Mouse (Mus musculus) embryonic facial prominence, embryonic 14.5 days (tissue): ENCODE measurements around the gene Pkd2l1. TPM values are rescaled to one million over a fixed set of nuclear protein-coding genes. Genes with fewer than 3 reads are reported as not detected.
A peak's percentile ranks its signal among the peaks of the same experiment; 100 is the strongest.

ENCODE experiments used
- ATAC-seq: fragments of 200-750 bp; cut with Nextera tagmentation; 2 replicates; pipeline ENCODE4 v1.8.0; 2017; ENCODE audit warnings: low read depth, moderate number of reproducible peaks, moderate TSS enrichment
- DNase-seq: peaks from one replicate; pipeline ENCODE4 v3.0.0-alpha.2; 2015; ENCODE audit warnings: low spot score
- H3K27ac ChIP-seq: fragments of 300-500 bp; sonication (generic); replicated peaks from 2 replicates; pipeline ENCODE4 v1.5.1; 2014; ENCODE audit warnings: low read depth, mild to moderate bottlenecking, low read length, moderate library complexity
- H3K27me3 ChIP-seq: fragments of 300-500 bp; sonication (generic); replicated peaks from 2 replicates; pipeline ENCODE4 v1.6.1; 2014; ENCODE audit warnings: low read length; ENCODE audit not compliant: control insufficient read depth, insufficient read depth
- H3K36me3 ChIP-seq: fragments of 300-500 bp; sonication (generic); 2 replicates; pipeline ENCODE4 v1.6.1; 2014; ENCODE audit warnings: low read length, mixed read lengths; ENCODE audit not compliant: control insufficient read depth, insufficient read depth
- H3K4me1 ChIP-seq: fragments of 300-500 bp; sonication (generic); 2 replicates; pipeline ENCODE4 v1.6.1; 2014; ENCODE audit warnings: antibody characterized with exemption, low read length; ENCODE audit not compliant: control insufficient read depth, insufficient read depth
- H3K4me2 ChIP-seq: fragments of 300-500 bp; sonication (generic); 2 replicates; pipeline ENCODE4 v1.6.1; 2014; ENCODE audit warnings: low read depth, mild to moderate bottlenecking, low read length, moderate library complexity, mixed read lengths
- H3K4me3 ChIP-seq: fragments of 300-500 bp; sonication (generic); 2 replicates; pipeline ENCODE4 v1.5.1; 2014; ENCODE audit warnings: low read depth, mild to moderate bottlenecking, low read length
- H3K9ac ChIP-seq: fragments of 300-500 bp; sonication (generic); 2 replicates; pipeline ENCODE4 v1.6.1; 2014; ENCODE audit warnings: low read depth, mild to moderate bottlenecking, low read length, moderate library complexity, mixed read lengths
- H3K9me3 ChIP-seq: fragments of 300-500 bp; sonication (generic); 2 replicates; pipeline ENCODE4 v1.6.1; 2016; ENCODE audit warnings: low read length; ENCODE audit not compliant: control insufficient read depth
- WGBS: fragments of 180-500 bp; shearing (Covaris S2); extraction: QIAGEN DNeasy Blood & Tissue Kit; methylation state at CpG from one replicate; pipeline ENCODE4 v1.1.7; 2014; 5-methylcytosine and 5-hydroxymethylcytosine counted together
- polyA plus RNA-seq: library from polyadenylated mRNA; unstranded; fragments of >200 nt; fragmentation: Nextera tagmentation; extraction: Ambion mirVana; gene quantifications from 2 replicates; pipeline ENCODE4 v1.2.1, GENCODE M21; 2014

The Pkd2l1 gene
- polyA plus RNA-seq, 1 experiment from 2014 or later, result 0.11 TPM

DNA sequence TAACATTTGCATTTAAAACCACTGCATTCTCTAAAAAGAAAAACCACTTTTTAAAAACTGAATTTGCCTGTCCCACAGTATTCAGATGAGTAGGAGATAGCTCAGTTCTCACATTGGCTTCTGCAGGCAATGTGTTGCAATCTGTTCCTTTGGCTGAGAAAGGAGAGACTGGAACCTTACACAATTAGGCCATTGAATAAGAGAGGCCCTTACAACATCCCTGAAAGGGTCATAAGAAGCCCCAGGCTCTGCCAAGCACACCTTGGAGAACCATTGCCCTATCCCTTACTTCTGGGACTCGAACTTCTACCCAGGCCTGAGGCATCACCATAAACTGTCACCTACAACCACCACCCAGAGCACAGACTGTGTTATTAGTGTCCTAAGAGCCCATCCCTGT lies 11.7 kb downstream of the Pkd2l1 start:
- Histone ChIP-seq H3K27ac (no peak overlapping the region), H3K4me3 (no peak overlapping the region), H3K9ac (no peak overlapping the region), H3K36me3 (no peaks in the 10 kb centered on the region), H3K27me3 (no peaks in the 10 kb centered on the region), H3K4me2 (no peak overlapping the region), H3K9me3 (0 out of 2 replicates have a peak, but pooled peaks cover 9% of the 10 kb centered on the region), H3K4me1 (no peaks in the 10 kb centered on the region)
- no peak for DNase-seq
- 82% methylated on average over 1 of the region's 1 CpGs for WGBS
- ATAC-seq, result no peak

DNA sequence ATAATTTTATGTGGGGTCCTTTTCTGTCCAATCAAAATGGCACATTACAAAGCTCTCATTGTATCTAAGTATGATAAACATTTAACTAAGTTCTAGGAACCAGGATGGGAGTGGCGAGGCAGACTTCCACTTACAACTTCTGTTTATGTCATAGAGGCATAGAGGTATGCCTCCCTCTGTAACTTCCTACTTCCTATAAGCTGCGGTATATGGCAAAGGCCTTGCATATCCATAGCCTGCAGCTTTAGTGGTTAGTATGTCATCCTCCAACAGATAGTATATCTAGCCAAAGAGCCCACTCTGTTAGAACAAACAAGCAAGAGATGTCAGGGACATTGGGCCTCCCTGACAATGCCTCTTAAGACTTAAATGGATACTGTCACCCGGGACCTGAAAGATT lies 15.5 kb downstream of the Pkd2l1 start:
- no peak overlapping the region for H3K9ac ChIP-seq
- no peak for DNase-seq
- WGBS, result 80% methylated on average over 3 of the region's 3 CpGs
- H3K4me1 ChIP-seq, result no peaks in the 10 kb centered on the region
- no peaks in the 10 kb centered on the region for H3K36me3 ChIP-seq
- no peak overlapping the region for H3K4me2 ChIP-seq
- H3K9me3 ChIP-seq, result 0 out of 2 replicates have a peak, but pooled peaks cover 9% of the 10 kb centered on the region
- no peak for ATAC-seq
- H3K4me3 ChIP-seq, result no peak overlapping the region
- no peaks in the 10 kb centered on the region for H3K27me3 ChIP-seq
- no peak overlapping the region for H3K27ac ChIP-seq

GRCm38 (mm10) chr19:44174835-44175234 lies 17.4 kb downstream of the Pkd2l1 start:
- Histone ChIP-seq H3K4me1 (no peaks in the 10 kb centered on the region), H3K4me3 (no peak overlapping the region), H3K36me3 (no peaks in the 10 kb centered on the region), H3K27ac (no peak overlapping the region), H3K9ac (no peak overlapping the region), H3K27me3 (no peaks in the 10 kb centered on the region), H3K9me3 (0 out of 2 replicates have a peak, but pooled peaks cover 9% of the 10 kb centered on the region), H3K4me2 (no peak overlapping the region)
- ATAC-seq (no peak), DNase-seq (no peak)
- 68% methylated on average over 8 of the region's 8 CpGs for WGBS

GRCm38 (mm10) chr19:44161515-44161914 lies 30.7 kb downstream of the Pkd2l1 start:
- ATAC-seq, result no peak
- Histone ChIP-seq H3K4me2 (no peak overlapping the region), H3K9me3 (no peaks in the 10 kb centered on the region), H3K4me3 (no peak overlapping the region), H3K27me3 (0 out of 2 replicates have a peak, but pooled peaks cover 5% of the 10 kb centered on the region), H3K36me3 (no peaks in the 10 kb centered on the region), H3K9ac (no peak overlapping the region), H3K27ac (no peak overlapping the region), H3K4me1 (no peaks in the 10 kb centered on the region)
- peak; percentile 3 for DNase-seq
- 8% methylated on average over 3 of the region's 3 CpGs for WGBS

GRCm38 (mm10) chr19:44159386-44159785 lies 32.9 kb downstream of the Pkd2l1 start:
- peaks cover 9% of the 10 kb centered on the region; the same call in 1 of the 2 replicates for H3K27me3 ChIP-seq
- H3K4me2 ChIP-seq, result no peak overlapping the region
- ATAC-seq (no peak), DNase-seq (no peak)
- 78% methylated on average over 3 of the region's 3 CpGs for WGBS
- H3K9ac ChIP-seq, result no peak overlapping the region
- H3K4me3 ChIP-seq, result no peak overlapping the region
- H3K9me3 ChIP-seq, result no peaks in the 10 kb centered on the region
- H3K4me1 ChIP-seq, result no peaks in the 10 kb centered on the region
- H3K36me3 ChIP-seq, result no peaks in the 10 kb centered on the region
- H3K27ac ChIP-seq, result no peak overlapping the region

DNA sequence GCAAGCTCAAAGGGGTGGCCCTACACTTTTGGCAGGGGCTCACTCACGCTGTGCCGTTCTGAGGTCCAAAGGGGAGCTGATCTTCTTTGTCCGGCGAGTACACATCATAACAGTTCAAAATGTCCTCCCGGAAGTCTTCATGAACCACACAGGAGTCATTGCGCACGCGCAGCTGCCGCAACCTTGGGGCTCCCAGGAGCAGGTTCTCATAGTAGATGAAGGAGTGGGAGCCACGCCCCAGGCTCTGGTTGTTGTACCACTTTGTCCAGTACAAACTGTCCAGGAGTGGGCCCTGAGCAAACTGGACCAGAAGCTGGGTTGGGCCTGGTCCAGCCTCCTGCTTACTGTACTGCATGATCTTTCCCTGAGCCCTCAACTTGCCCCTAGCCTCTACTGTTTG lies 35.2 kb downstream of the Pkd2l1 start:
- ATAC-seq, result no peak
- Histone ChIP-seq H3K4me3 (no peak overlapping the region), H3K27ac (no peak overlapping the region), H3K4me2 (no peak overlapping the region), H3K36me3 (no peaks in the 10 kb centered on the region), H3K27me3 (peaks cover 9% of the 10 kb centered on the region; the same call in 1 of the 2 replicates), H3K9ac (no peak overlapping the region), H3K9me3 (no peaks in the 10 kb centered on the region), H3K4me1 (no peaks in the 10 kb centered on the region)
- no peak for DNase-seq
- WGBS, result 91% methylated on average over 10 of the region's 10 CpGs

DNA sequence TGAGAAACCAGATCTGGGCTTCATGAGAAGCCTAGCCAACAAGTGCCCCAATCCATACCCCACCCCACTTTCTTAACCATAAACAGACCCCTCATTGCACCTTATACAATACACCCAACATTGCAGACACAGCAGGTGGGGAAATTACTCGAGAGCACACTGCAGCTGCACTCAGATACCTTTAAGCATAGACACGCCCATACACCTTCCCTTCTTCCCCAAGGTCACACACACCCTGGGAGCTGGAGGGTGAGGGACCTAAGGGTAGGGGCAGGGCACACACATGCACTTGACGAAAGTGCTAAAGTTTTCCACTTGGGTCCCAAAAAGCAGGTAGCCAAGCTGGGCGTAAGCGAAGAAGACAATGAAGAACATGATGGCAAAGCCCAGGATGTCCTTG lies 38.5 kb downstream of the Pkd2l1 start:
- Histone ChIP-seq H3K27me3 (peaks cover 14% of the 10 kb centered on the region; the same call in 1 of the 2 replicates), H3K4me1 (no peaks in the 10 kb centered on the region), H3K9me3 (no peaks in the 10 kb centered on the region), H3K36me3 (no peaks in the 10 kb centered on the region), H3K9ac (no peak overlapping the region), H3K4me3 (no peak overlapping the region), H3K4me2 (no peak overlapping the region), H3K27ac (no peak overlapping the region)
- no peak for DNase-seq
- no peak for ATAC-seq
- WGBS, result 80% methylated on average over 5 of the region's 5 CpGs

GRCm38 (mm10) chr19:44148991-44149390 lies 43.3 kb downstream of the Pkd2l1 start:
- no peak for DNase-seq
- ATAC-seq, result no peak
- Histone ChIP-seq H3K4me2 (no peak overlapping the region), H3K4me1 (peaks cover 8% of the 10 kb centered on the region; the same call in 1 of the 2 replicates), H3K27me3 (0 out of 2 replicates have a peak, but pooled peaks cover 5% of the 10 kb centered on the region), H3K4me3 (no peak overlapping the region), H3K27ac (no peak overlapping the region), H3K9me3 (no peaks in the 10 kb centered on the region), H3K9ac (no peak overlapping the region), H3K36me3 (0 out of 2 replicates have a peak, but pooled peaks cover 5% of the 10 kb centered on the region)
- WGBS, result 74% methylated on average over 2 of the region's 2 CpGs

DNA sequence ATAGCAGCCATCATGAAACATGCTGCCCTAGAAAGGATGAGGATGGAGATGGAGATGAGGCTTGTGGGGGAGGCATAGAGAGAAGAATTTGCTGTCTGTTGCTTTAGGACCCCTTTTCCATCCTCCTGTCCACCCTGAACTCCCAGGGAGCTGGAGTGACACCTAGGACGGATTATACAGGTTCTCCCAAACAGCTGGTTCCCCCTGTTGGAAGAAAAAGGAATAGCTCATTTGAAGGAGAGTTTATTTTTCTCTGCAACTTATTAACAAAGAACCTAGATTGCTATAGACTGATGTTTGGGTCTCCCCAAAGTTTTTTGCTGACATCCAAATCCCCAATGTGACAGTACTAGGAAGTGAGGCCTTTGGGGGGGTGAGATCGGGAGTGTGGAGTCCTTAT lies 43.9 kb downstream of the Pkd2l1 start:
- ATAC-seq, result no peak
- DNase-seq, result no peak
- Histone ChIP-seq H3K36me3 (peaks cover 10% of the 10 kb centered on the region; the same call in 1 of the 2 replicates), H3K9ac (no peak overlapping the region), H3K4me1 (peaks cover 8% of the 10 kb centered on the region; the same call in 1 of the 2 replicates), H3K27ac (no peak overlapping the region), H3K4me3 (no peak overlapping the region), H3K9me3 (no peaks in the 10 kb centered on the region), H3K27me3 (0 out of 2 replicates have a peak, but pooled peaks cover 5% of the 10 kb centered on the region), H3K4me2 (no peak overlapping the region)
- WGBS, result 29% methylated on average over 2 of the region's 2 CpGs
